In the genomic region with DNA sequence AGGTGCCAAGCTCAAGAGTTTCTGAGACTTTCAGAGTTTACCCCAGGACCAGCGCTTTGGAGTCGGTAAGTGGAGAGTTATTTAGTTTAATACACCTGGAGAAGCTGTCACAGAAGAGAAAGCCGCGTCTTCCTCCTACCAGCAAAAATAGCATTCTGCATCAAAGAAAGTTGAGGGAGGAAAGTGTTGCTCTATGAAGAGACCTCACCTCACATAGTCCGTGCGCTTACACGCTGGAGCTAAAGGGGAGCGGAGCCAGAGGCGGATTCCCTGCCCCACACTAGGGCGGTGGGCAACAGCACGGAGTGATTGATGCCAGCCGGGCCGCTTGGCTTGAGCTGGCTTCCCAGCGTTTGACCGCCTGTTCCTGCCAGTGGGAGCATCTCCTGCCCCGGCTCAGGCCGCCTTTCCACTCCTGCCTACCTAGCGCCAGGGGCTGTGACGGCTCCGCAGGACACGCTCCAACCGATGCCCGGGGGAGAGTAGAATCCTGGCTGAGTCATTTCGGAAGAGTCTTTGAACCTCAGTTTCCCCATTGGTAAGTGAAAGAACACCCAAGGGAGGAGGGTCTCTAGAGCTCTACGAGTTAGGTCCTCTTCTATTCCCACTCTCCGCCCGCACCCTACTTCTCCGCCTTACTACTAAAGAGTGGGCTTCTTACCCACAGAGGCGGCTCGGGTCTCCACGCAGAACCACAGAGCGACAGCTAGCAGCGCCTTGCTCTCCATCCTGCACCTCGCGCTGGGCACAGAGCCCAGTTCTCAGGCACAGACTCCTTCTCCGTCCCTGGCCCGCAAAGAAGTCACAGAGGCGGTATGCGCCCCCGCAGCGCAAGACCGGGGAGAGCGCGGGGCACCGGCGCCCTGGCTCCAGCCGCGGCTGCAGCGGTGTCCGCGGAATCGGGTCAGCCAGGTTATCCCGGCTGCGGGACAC, we compare ENCODE assay signal across 8 mouse cellular contexts. TPM values are rescaled to one million over a fixed set of nuclear protein-coding genes. Genes with fewer than 3 reads are reported as not detected.
DNase-seq lines count a peak whose midpoint lies in the region; ATAC-seq lines count a peak whose summit lies in the region.

No protein-coding gene starts in this region.

- peak overlapping the region; percentile 64 for H3K27ac ChIP-seq in heart, embryonic 11.5 days (ENCODE audit: low read depth, low read length)
- H3K27ac ChIP-seq in embryonic facial prominence, embryonic 15.5 days (replicated peaks) = no peak overlapping the region
- peak overlapping the region; percentile 86 for H3K27ac ChIP-seq in lung, embryonic 16.5 days (ENCODE audit: low read length)

- peak; percentile 41 for ATAC-seq in heart, embryonic 11.5 days (replicated peaks; ENCODE audit: insufficient number of reproducible peaks, low FRiP score, low TSS enrichment)
- ATAC-seq in embryonic facial prominence, embryonic 15.5 days (ENCODE audit: insufficient number of reproducible peaks, low FRiP score, low TSS enrichment, low read depth) = peak; percentile 51; the same call in 1 of the 2 replicates
- peak; percentile 63 for ATAC-seq in lung, embryonic 16.5 days (ENCODE audit: low read depth)
- ATAC-seq in inflammation-experienced regulatory T-cells, adult 6 months = no peak

- H3K9ac ChIP-seq in heart, embryonic 11.5 days (ENCODE audit: low read depth, low read length) = peak overlapping the region; percentile 80
- peak overlapping the region; percentile 51; the same call in 1 of the 2 replicates for H3K9ac ChIP-seq in embryonic facial prominence, embryonic 15.5 days
- peak overlapping the region; percentile 80 for H3K9ac ChIP-seq in lung, embryonic 16.5 days (ENCODE audit: low read length)

- peak overlapping the region; percentile 80 for H3K4me3 ChIP-seq in heart, embryonic 11.5 days (ENCODE audit: low read depth, low read length)
- H3K4me3 ChIP-seq in embryonic facial prominence, embryonic 15.5 days (replicated peaks) = peak overlapping the region; percentile 64
- H3K4me3 ChIP-seq in lung, embryonic 16.5 days (ENCODE audit: low read length) = peak overlapping the region; percentile 73

- peaks cover 18% of the 10 kb centered on the region; the same call in 1 of the 2 replicates for H3K27me3 ChIP-seq in heart, embryonic 11.5 days (ENCODE audit: control insufficient read depth, insufficient read depth, low read length)
- peaks cover 57% of the 10 kb centered on the region for H3K27me3 ChIP-seq in embryonic facial prominence, embryonic 15.5 days
- peaks cover 33% of the 10 kb centered on the region for H3K27me3 ChIP-seq in lung, embryonic 16.5 days (ENCODE audit: control insufficient read depth, insufficient read depth, low read depth, low read length)

- DNase-seq in heart, postnatal 10 days = no peak
- peak; percentile 51 for DNase-seq in ZHBTc4 (ENCODE audit: low read depth, low spot score)
- peak; percentile 2 for DNase-seq in induced T-regulatory cell, adult 2 months (ENCODE audit: low read depth)
- DNase-seq in retina, postnatal 7 days (ENCODE audit: low read depth, low spot score) = peak; percentile 20

- H3K36me3 ChIP-seq in heart, embryonic 11.5 days (ENCODE audit: control insufficient read depth, insufficient read depth, low read length) = no peaks in the 10 kb centered on the region
- H3K36me3 ChIP-seq in embryonic facial prominence, embryonic 15.5 days = no peaks in the 10 kb centered on the region
- H3K36me3 ChIP-seq in lung, embryonic 16.5 days (ENCODE audit: control insufficient read depth, insufficient read depth, low read length) = no peaks in the 10 kb centered on the region

- no peaks in the 10 kb centered on the region for H3K9me3 ChIP-seq in heart, embryonic 11.5 days (replicated peaks; ENCODE audit: control insufficient read depth, low read length)
- no peaks in the 10 kb centered on the region for H3K9me3 ChIP-seq in embryonic facial prominence, embryonic 15.5 days (replicated peaks)
- no peaks in the 10 kb centered on the region for H3K9me3 ChIP-seq in lung, embryonic 16.5 days (ENCODE audit: control insufficient read depth, low read length)

- 1% methylated on average over 54 of the region's 54 CpGs for WGBS in heart, embryonic 11.5 days (ENCODE audit: insufficient replicate concordance)
- WGBS in embryonic facial prominence, embryonic 15.5 days = 1% methylated on average over 54 of the region's 54 CpGs
- WGBS in lung, embryonic 16.5 days = 2% methylated on average over 54 of the region's 54 CpGs

- H3K4me2 ChIP-seq in heart, embryonic 11.5 days = peak overlapping the region; percentile 95
- H3K4me2 ChIP-seq in embryonic facial prominence, embryonic 15.5 days (replicated peaks) = peak overlapping the region; percentile 99
- H3K4me2 ChIP-seq in lung, embryonic 16.5 days (ENCODE audit: low read depth, low read length) = peak overlapping the region; percentile 97

- intact Hi-C loops in heart, postnatal 10 days (cut with DNase I) = loop anchor here (2.0 kb wide), 3 partner anchors 37 to 137 kb away; no protein-coding TSS in a partner anchor

- H3K4me1 ChIP-seq in heart, embryonic 11.5 days (ENCODE audit: control insufficient read depth, insufficient read depth, low read length) = peaks cover 5% of the 10 kb centered on the region; the same call in 1 of the 2 replicates
- peaks cover 18% of the 10 kb centered on the region for H3K4me1 ChIP-seq in embryonic facial prominence, embryonic 15.5 days
- H3K4me1 ChIP-seq in lung, embryonic 16.5 days (replicated peaks; ENCODE audit: control insufficient read depth, insufficient read depth, low read length) = peaks cover 14% of the 10 kb centered on the region; the same call in 1 of the 2 replicates

RNA-seq across cellular contexts. Expression of a gene that starts 0.6 kb away (rescaled TPM):
- polyA plus RNA-seq in heart, embryonic 11.5 days (2014; fragmentation: Nextera tagmentation; extraction: Ambion mirVana) = 31.6 and 46.9 TPM in 2 replicates
- total RNA-seq in heart, postnatal 10 days (2021) = 100 to 1,000 TPM; 124 to 160 TPM
- 24.3 and 24.8 TPM in 2 replicates for polyA plus RNA-seq in embryonic facial prominence, embryonic 15.5 days (2015; fragmentation: Nextera tagmentation; extraction: Ambion mirVana)
- polyA plus RNA-seq in lung, embryonic 16.5 days (2015; fragmentation: Nextera tagmentation; extraction: Ambion mirVana) = 65.0 and 69.4 TPM in 2 replicates
- polyA plus RNA-seq in inflammation-experienced regulatory T-cells, adult 6 months (2017; shearing (Covaris generic)) = under 1 TPM in 1 of 3 experiments, not detected in 2; 0.06 TPM

Comparison
In these comparisons a context has a peak if more than half of its experiments do, and no peak if none do; other contexts are left out.
1. DNase-seq: peak in ZHBTc4 (single experiment), induced T-regulatory cell, adult 2 months (single experiment) and retina, postnatal 7 days (single experiment); none in heart, postnatal 10 days (0 of 2).
2. RNA of a gene that starts 0.6 kb away (polyA plus RNA-seq): 65.0 to 69.4 TPM in lung, embryonic 16.5 days, 31.6 to 46.9 TPM in heart, embryonic 11.5 days and 24.3 to 24.8 TPM in embryonic facial prominence, embryonic 15.5 days; 0.06 TPM in inflammation-experienced regulatory T-cells, adult 6 months; every median in the first group is over 10 times any median in the second.
3. Peak in every context shown above with its lines, with median percentiles within 50 percentile points of each other: H3K4me2 ChIP-seq, H3K4me3 ChIP-seq and H3K9ac ChIP-seq.